Mouse (Mus musculus) layer of hippocampus, postnatal 14 days (tissue): ENCODE measurements around the gene Ncapg. TPM values are rescaled to one million over a fixed set of nuclear protein-coding genes. Genes with fewer than 3 reads are reported as not detected.
"Not testable (repeated sequence)": the region's sequence is repeated elsewhere in the genome, so short reads cannot be mapped to it uniquely, and the experiment has no call there.

Experiments used
- DNase-seq, 2 experiments: peaks; one replicate each; pipeline ENCODE4 v3.0.0; 2021 to 2022; ENCODE audit warnings: low spot score in 2 of 2, mixed read lengths in 1 of 2
- long read RNA-seq, 2 experiments: library from polyadenylated mRNA; stranded (forward); transcript quantifications; one replicate each; pipeline ENCODE4 v2.0.0; 2021
- total RNA-seq, 2 experiments: library from RNA; stranded (reverse); gene quantifications; 2 replicates each; pipeline ENCODE4 v1.2.3; 2021

Ncapg gene
- total RNA-seq, result 1 to 10 TPM in 1 of 2 experiments, under 1 TPM in 1; 0.81 to 1.7 TPM
- long read RNA-seq, experiment 1, partial matches to known transcripts, result 0 of 2 reads
- long read RNA-seq, experiment 1, other reads (novel, unspliced or antisense), result 2 of 2 reads
- long read RNA-seq, experiment 2, result 0 reads

GRCm38 (mm10) chr5:45669598-45670279 lies at the start of gene Ncapg:
TSS of gene Ncapg (plus strand) at chr5:45669919.
- DNase-seq, result peak; percentile 99 to 100

- no peak for DNase-seq
Measured at GRCm38 (mm10) chr5:45621511-45621910, 48.2 kb upstream of the Ncapg start.

- DNase-seq, result peak in 1 of 2 experiments; percentile 75
Measured at GRCm38 (mm10) chr5:45627771-45628170, 41.9 kb upstream of the Ncapg start.

GRCm38 (mm10) chr5:45629470-45629869 lies 40.2 kb upstream of the Ncapg start:
- no peak for DNase-seq

- DNase-seq, result peak in 1 of 2 experiments; percentile 29
Measured at GRCm38 (mm10) chr5:45638378-45638777, 31.3 kb upstream of the Ncapg start.

- DNase-seq, result peak; percentile 63 to 74
Measured at GRCm38 (mm10) chr5:45638806-45639714, 30.7 kb upstream of the Ncapg start, which contains the start of gene Fam184b. TSS of gene Fam184b (minus strand) at chr5:45639614.

GRCm38 (mm10) chr5:45639715-45640092 lies 30.0 kb upstream of the Ncapg start:
- no peak for DNase-seq

- no peak for DNase-seq
Measured at GRCm38 (mm10) chr5:45651026-45651703, 18.6 kb upstream of the Ncapg start.

GRCm38 (mm10) chr5:45658406-45658805 lies 11.3 kb upstream of the Ncapg start:
- DNase-seq, result not testable (repeated sequence)

GRCm38 (mm10) chr5:45668324-45668723 lies 1.4 kb upstream of the Ncapg start:
- peak in 1 of 2 experiments; percentile 62 for DNase-seq

GRCm38 (mm10) chr5:45668831-45669230 lies 888 bp upstream of the Ncapg start:
- peak in 1 of 2 experiments; percentile 1 for DNase-seq

- no peak for DNase-seq
Measured at GRCm38 (mm10) chr5:45669234-45669597, 503 bp upstream of the Ncapg start.

GRCm38 (mm10) chr5:45670280-45670670 lies 556 bp downstream of the Ncapg start:
- no peak for DNase-seq

GRCm38 (mm10) chr5:45670894-45671494 lies 1.3 kb downstream of the Ncapg start:
- no peak for DNase-seq

GRCm38 (mm10) chr5:45675032-45675431 lies 5.3 kb downstream of the Ncapg start:
- DNase-seq, result no peak

GRCm38 (mm10) chr5:45677639-45678038 lies 7.9 kb downstream of the Ncapg start:
- DNase-seq, result no peak

- no peak for DNase-seq
Measured at GRCm38 (mm10) chr5:45679955-45680354, 10.2 kb downstream of the Ncapg start.

- no peak for DNase-seq
Measured at GRCm38 (mm10) chr5:45683388-45683787, 13.7 kb downstream of the Ncapg start.

- no peak for DNase-seq
Measured at GRCm38 (mm10) chr5:45685243-45685642, 15.5 kb downstream of the Ncapg start.

- DNase-seq, result no peak
Measured at GRCm38 (mm10) chr5:45686223-45686622, 16.5 kb downstream of the Ncapg start.

- DNase-seq, result no peak
Measured at GRCm38 (mm10) chr5:45689152-45689551, 19.4 kb downstream of the Ncapg start.
